Mouse (Mus musculus) right cerebral cortex, adult 2 months (tissue): ENCODE measurements around the gene Bcl6.

Experiments
- DNase-seq, 2 experiments: peaks; one replicate each; pipeline ENCODE4 v3.0.0; 2021 to 2022; ENCODE audit warnings: low spot score in 2 of 2

The Bcl6 gene

DNA sequence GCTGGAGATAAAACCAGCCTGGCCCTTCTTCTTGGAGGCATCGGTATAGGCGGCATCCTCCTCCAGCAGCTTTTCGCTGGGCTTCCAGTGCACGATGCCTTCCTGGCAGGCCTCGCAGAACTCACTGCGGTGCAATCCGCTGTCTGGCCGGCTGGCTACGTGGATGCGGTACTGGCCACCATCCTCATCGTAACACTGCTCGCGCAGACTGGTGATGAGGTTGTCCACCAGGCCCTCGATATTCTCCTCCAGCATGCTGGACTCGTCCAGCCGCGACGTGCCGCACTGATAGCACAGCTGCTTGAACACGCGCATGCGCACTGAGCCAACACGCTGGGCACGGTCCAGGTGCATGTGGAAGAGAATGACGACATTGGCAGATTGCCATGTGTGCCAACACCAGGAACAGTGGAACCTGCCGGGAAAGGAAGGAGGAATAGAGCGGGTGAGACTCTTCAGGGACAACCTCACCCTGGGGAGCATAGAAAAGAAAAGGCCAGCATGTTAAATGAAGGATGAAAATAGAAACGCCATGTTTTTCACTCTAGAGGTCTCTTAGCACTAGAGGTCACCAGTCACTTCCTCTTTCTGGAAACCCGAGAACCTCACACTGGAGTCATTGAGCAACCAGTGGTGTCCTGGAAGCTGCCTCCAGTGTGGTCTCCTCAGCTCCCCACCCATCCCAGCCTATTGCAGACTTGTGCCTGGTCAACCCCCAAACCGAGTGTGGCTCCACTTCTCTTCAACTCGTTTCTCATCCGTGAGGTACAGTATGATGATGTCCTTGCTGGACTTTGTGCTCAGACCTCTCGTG, 61.1 kb downstream of the Bcl6 start:
- no peak for DNase-seq

DNA sequence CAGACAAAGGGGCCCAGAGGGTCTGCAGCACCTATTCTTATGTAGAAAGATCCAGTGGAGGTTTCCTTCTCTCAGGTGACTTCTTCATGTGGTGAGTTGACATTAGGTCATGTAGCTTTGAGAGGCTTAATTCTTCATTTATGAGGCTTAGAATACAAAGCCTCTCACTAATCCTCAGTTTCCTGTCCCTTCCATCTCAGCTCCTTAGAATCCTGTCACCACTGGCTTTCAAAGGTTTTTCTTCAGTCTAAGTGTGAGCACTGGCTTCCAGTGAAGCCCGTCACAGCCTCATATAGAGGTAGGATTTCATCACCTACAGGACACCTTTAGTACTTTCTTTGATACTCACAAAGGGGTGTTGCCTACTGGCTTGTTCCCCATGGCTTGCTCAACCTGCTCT, 65.7 kb downstream of the Bcl6 start:
- DNase-seq = no peak

DNA sequence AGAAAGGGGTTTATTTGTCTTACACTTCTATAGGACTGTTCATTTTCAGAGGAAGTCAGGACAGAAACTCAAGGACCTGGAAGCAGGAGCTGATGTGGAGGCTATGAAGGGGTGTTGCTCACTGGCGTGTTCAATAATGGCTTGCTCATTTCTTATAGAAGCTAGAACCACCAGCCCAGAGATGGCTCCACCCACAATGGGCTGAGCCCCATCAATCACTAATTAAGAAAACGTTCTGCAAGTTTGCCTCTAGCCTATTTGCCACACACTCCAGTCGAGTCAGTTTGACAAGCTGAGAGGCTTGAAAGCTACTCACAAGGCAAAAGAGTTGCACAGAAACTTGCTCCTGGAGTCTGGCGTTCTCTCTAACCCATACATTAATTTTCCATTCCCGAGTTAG, 67.0 kb downstream of the Bcl6 start:
- no peak for DNase-seq

DNA sequence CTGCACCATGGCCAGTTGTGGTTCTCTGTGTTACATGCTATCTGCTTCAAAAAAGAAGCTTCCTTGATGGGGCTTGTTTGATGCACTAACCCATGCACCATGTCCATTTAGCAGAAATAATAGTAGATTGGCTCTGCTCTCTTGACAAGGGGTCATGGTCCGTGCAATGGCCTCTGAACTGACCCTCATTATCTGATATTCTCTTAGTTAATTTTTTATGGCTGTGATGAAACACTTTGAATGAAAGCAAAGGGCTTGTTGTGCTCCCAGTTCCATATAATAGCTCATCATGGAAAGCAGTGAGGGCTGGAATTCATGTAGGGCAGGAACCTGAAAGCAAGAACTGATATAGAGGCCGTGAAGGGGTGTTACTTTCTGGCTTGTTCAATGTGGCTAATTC, 69.2 kb downstream of the Bcl6 start:
- DNase-seq = no peak
